ENCODE assay signal across 10 mouse cellular contexts in the genomic region with DNA sequence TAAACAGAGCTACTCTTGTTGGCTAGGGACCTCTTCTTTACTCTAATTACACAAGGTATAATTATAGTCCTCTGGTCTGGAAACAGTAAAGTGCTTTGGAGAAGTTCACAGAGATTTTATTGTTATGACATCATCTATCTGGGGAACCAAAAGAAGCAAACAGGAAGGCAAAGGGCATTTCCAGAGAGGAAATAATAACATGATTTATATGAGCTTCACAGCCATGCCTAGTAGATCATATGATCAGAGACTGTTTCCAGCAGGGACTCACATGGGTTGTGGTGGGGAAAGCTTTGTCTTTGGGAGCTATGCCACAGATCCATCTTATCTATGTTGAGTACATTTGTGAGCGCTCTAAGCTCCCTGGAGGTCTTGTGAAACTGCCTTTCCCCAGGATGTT.
DNase-seq lines count a peak whose midpoint lies in the region; ATAC-seq and TF ChIP-seq lines count a peak whose summit lies in the region.
"Had no signal": no experiment of that assay in that cellular context is flagged by ENCODE, and none has a peak within 500 bp of the region (broad histone marks: within the 10 kb centered on the region; RNA-seq: fewer than 3 reads in every experiment).

No protein-coding gene starts in this region.

- H3K27ac ChIP-seq in intestine, postnatal 0 days (ENCODE audit: low read depth, low read length) = no peak overlapping the region
- peak overlapping the region; percentile 67 for H3K27ac ChIP-seq in small intestine, adult 2 months (ENCODE audit: insufficient read depth, low read depth, low read length)
- H3K27ac ChIP-seq: liver, embryonic 13.5 days had no signal

- 38% methylated on average over 1 of the region's 1 CpGs for WGBS in intestine, postnatal 0 days
- WGBS in small intestine, adult 2 months = 65% methylated on average over 1 of the region's 1 CpGs

- no peak for TF ChIP-seq CTCF in intestine, postnatal 0 days (IDR thresholded peaks at IDR 0.05; ENCODE audit: low read depth)
- TF ChIP-seq CTCF in small intestine, adult 2 months (IDR thresholded peaks at IDR 0.05; ENCODE audit: extremely low read depth, insufficient read length, insufficient replicate concordance, low read depth, low read length) = no peak

- no peak overlapping the region for H3K9ac ChIP-seq in intestine, postnatal 0 days (ENCODE audit: low read depth, low read length)
- H3K9ac ChIP-seq: liver, embryonic 13.5 days had no signal

- no peak overlapping the region for H3K4me2 ChIP-seq in intestine, postnatal 0 days (replicated peaks; ENCODE audit: low read depth)
- H3K4me2 ChIP-seq: liver, embryonic 13.5 days had no signal

- no peak overlapping the region for H3K4me3 ChIP-seq in intestine, postnatal 0 days (ENCODE audit: low read depth, low read length)
- no peak overlapping the region for H3K4me3 ChIP-seq in small intestine, adult 2 months (ENCODE audit: low read depth, low read length)
- H3K4me3 ChIP-seq: liver, embryonic 13.5 days had no signal

- no peaks in the 10 kb centered on the region for H3K27me3 ChIP-seq in intestine, postnatal 0 days (replicated peaks; ENCODE audit: control insufficient read depth, insufficient read depth, low read length)
- no peaks in the 10 kb centered on the region for H3K27me3 ChIP-seq in small intestine, adult 2 months (ENCODE audit: control insufficient read depth, insufficient read depth, low read length)
- H3K27me3 ChIP-seq: liver, embryonic 13.5 days had no signal

- H3K36me3 ChIP-seq in intestine, postnatal 0 days (ENCODE audit: control insufficient read depth, insufficient read depth) = no peaks in the 10 kb centered on the region
- no peaks in the 10 kb centered on the region for H3K36me3 ChIP-seq in small intestine, adult 2 months (ENCODE audit: control insufficient read depth, insufficient read depth, low read length)
- H3K36me3 ChIP-seq: liver, embryonic 13.5 days had no signal

- peak; percentile 66 for ATAC-seq in intestine, postnatal 0 days

- TF ChIP-seq POLR2A in small intestine, adult 2 months (IDR thresholded peaks at IDR 0.05; ENCODE audit: low read depth, low read length) = no peak

- DNase-seq in lung, adult 18-20 months = peak; percentile 9 to 11
- DNase-seq in lung, postnatal 14 days = no peak
- peak; percentile 52 for DNase-seq in kidney, postnatal 14 days
- no peak for DNase-seq in B cell, adult 2 months
- DNase-seq in right cerebral cortex, adult 18-20 months = no peak
- DNase-seq: adrenal gland, postnatal 14 days; cerebellum, postnatal 10 days; liver, embryonic 13.5 days had no signal

- no peaks in the 10 kb centered on the region for H3K9me3 ChIP-seq in intestine, postnatal 0 days (ENCODE audit: control insufficient read depth)
- H3K9me3 ChIP-seq: liver, embryonic 13.5 days had no signal

- H3K4me1 ChIP-seq in intestine, postnatal 0 days (replicated peaks; ENCODE audit: control insufficient read depth, insufficient read depth, low read length) = 0 out of 2 replicates have a peak, but pooled peaks cover 7% of the 10 kb centered on the region
- no peaks in the 10 kb centered on the region for H3K4me1 ChIP-seq in small intestine, adult 2 months (ENCODE audit: control insufficient read depth, insufficient read depth, insufficient read length, low read length)
- H3K4me1 ChIP-seq: liver, embryonic 13.5 days had no signal

Comparison
In these comparisons a context has a peak if more than half of its experiments do, and no peak if none do; other contexts are left out.
1. DNase-seq: peak in lung, adult 18-20 months (2 of 2) and kidney, postnatal 14 days (single experiment); none in lung, postnatal 14 days (single experiment), B cell, adult 2 months (0 of 2) and right cerebral cortex, adult 18-20 months (single experiment).